Mouse (Mus musculus) forebrain, embryonic 14.5 days (tissue): ENCODE measurements around the gene Gm20518. TPM values are rescaled to one million over a fixed set of nuclear protein-coding genes. Genes with fewer than 3 reads are reported as not detected.

ENCODE experiments used
- ATAC-seq: fragments of 200-750 bp; cut with Nextera tagmentation; 2 replicates; pipeline ENCODE4 v1.8.0; 2017; ENCODE audit warnings: mild to moderate bottlenecking, moderate library complexity
- DNase-seq: peaks from one replicate; pipeline ENCODE4 v3.0.0-alpha.2; 2015; ENCODE audit warnings: low spot score
- H3K27ac ChIP-seq: fragments of 300-500 bp; sonication (generic); 2 replicates; pipeline ENCODE4 v1.5.1; 2014; ENCODE audit warnings: low read depth, mild to moderate bottlenecking, control low read depth, low read length, moderate library complexity
- H3K27me3 ChIP-seq: fragments of 300-500 bp; sonication (generic); replicated peaks from 2 replicates; pipeline ENCODE4 v1.6.1; 2014; ENCODE audit warnings: low read length, control low read depth, mixed read lengths; ENCODE audit not compliant: control insufficient read depth, insufficient read depth
- H3K36me3 ChIP-seq: fragments of 300-500 bp; sonication (generic); 2 replicates; pipeline ENCODE4 v1.6.1; 2014; ENCODE audit warnings: low read length, control low read depth; ENCODE audit not compliant: control insufficient read depth, insufficient read depth
- H3K4me1 ChIP-seq: fragments of 300-500 bp; sonication (generic); 2 replicates; pipeline ENCODE4 v1.6.1; 2014; ENCODE audit warnings: antibody characterized with exemption, low read length, control low read depth; ENCODE audit not compliant: control insufficient read depth, insufficient read depth
- H3K4me2 ChIP-seq: fragments of 300-500 bp; sonication (generic); 2 replicates; pipeline ENCODE4 v1.6.1; 2014; ENCODE audit warnings: mild to moderate bottlenecking, control low read depth, low read length
- H3K4me3 ChIP-seq: fragments of 300-500 bp; sonication (generic); 2 replicates; pipeline ENCODE4 v1.5.1; 2014; ENCODE audit warnings: low read depth, low read length, control low read depth
- H3K9ac ChIP-seq: fragments of 300-500 bp; sonication (generic); 2 replicates; pipeline ENCODE4 v1.6.1; 2014; ENCODE audit warnings: mild to moderate bottlenecking, low read length, control low read depth, moderate library complexity
- H3K9me3 ChIP-seq: fragments of 300-500 bp; sonication (generic); replicated peaks from 2 replicates; pipeline ENCODE4 v1.6.1; 2016; ENCODE audit warnings: low read length, control low read depth, mixed read lengths; ENCODE audit not compliant: control insufficient read depth
- whole genome bisulfite sequencing: fragments of 180-500 bp; shearing (Covaris S2); extraction: QIAGEN DNeasy Blood & Tissue Kit; methylation state at CpG from one replicate; pipeline ENCODE4 v1.1.7; 2014; 5-methylcytosine and 5-hydroxymethylcytosine counted together
- polyA plus RNA-seq: library from polyadenylated mRNA; unstranded; fragments of >200 nt; fragmentation: Nextera tagmentation; extraction: Ambion mirVana; gene quantifications from 2 replicates; pipeline ENCODE4 v1.2.1, GENCODE M21; 2014

The Gm20518 gene
- polyA plus RNA-seq, 1 experiment from 2014 or later: 0.38 TPM

GRCm38 (mm10) chr16:17843701-17844365, 47.6 kb downstream of the Gm20518 start:
- Histone ChIP-seq H3K4me3 (no peak overlapping the region), H3K9me3 (no peaks in the 10 kb centered on the region), H3K27ac (no peak overlapping the region), H3K27me3 (no peaks in the 10 kb centered on the region), H3K36me3 (peaks cover 88% of the 10 kb centered on the region), H3K4me1 (no peaks in the 10 kb centered on the region), H3K4me2 (no peak overlapping the region), H3K9ac (no peak overlapping the region)
- WGBS: 90% methylated on average over 10 of the region's 10 CpGs
- no peak for ATAC-seq
- DNase-seq: no peak

- Histone ChIP-seq H3K9ac (no peak overlapping the region), H3K4me2 (no peak overlapping the region), H3K36me3 (peaks cover 84% of the 10 kb centered on the region), H3K27me3 (0 out of 2 replicates have a peak, but pooled peaks cover 3% of the 10 kb centered on the region), H3K4me1 (no peaks in the 10 kb centered on the region), H3K9me3 (no peaks in the 10 kb centered on the region), H3K27ac (no peak overlapping the region), H3K4me3 (no peak overlapping the region)
- ATAC-seq (no peak), DNase-seq (no peak)
- WGBS: 91% methylated on average over 7 of the region's 7 CpGs
Observed at GRCm38 (mm10) chr16:17842437-17842836, 49.0 kb downstream of the Gm20518 start.

- no peak for DNase-seq
- H3K4me1 ChIP-seq: no peaks in the 10 kb centered on the region
- H3K4me3 ChIP-seq: no peak overlapping the region
- peaks cover 15% of the 10 kb centered on the region for H3K27me3 ChIP-seq
- WGBS: 82% methylated on average over 4 of the region's 4 CpGs
- ATAC-seq: no peak
- no peak overlapping the region for H3K4me2 ChIP-seq
- H3K36me3 ChIP-seq: peaks cover 59% of the 10 kb centered on the region
- no peak overlapping the region for H3K9ac ChIP-seq
- H3K9me3 ChIP-seq: no peaks in the 10 kb centered on the region
- H3K27ac ChIP-seq: no peak overlapping the region
Observed at GRCm38 (mm10) chr16:17839976-17840375, 51.5 kb downstream of the Gm20518 start.

GRCm38 (mm10) chr16:17838051-17838450, 53.4 kb downstream of the Gm20518 start, which contains the start of gene Car15:
Gene Car15, minus strand, starts transcription at chr16:17838364.
- Histone ChIP-seq H3K4me3 (no peak within 1 kb of the TSS), H3K36me3 (peaks cover 40% of the 10 kb centered on the region), H3K9me3 (no peaks in the 10 kb centered on the region), H3K27me3 (peaks cover 34% of the 10 kb centered on the region), H3K4me1 (no peaks in the 10 kb centered on the region; the same call in 1 of the 2 replicates), H3K27ac (no peak within 1 kb of the TSS), H3K4me2 (no peak within 1 kb of the TSS), H3K9ac (no peak within 1 kb of the TSS)
- no peak for ATAC-seq
- WGBS: 84% methylated on average over 6 of the region's 6 CpGs
- DNase-seq: no peak

- ATAC-seq (no peak), DNase-seq (no peak)
- WGBS: 54% methylated on average over 13 of the region's 13 CpGs
- Histone ChIP-seq H3K4me1 (no peaks in the 10 kb centered on the region; the same call in 1 of the 2 replicates), H3K4me2 (no peak overlapping the region), H3K27ac (no peak overlapping the region), H3K9me3 (no peaks in the 10 kb centered on the region), H3K4me3 (no peak overlapping the region), H3K36me3 (peaks cover 14% of the 10 kb centered on the region), H3K9ac (no peak overlapping the region), H3K27me3 (peaks cover 59% of the 10 kb centered on the region)
Observed at GRCm38 (mm10) chr16:17835481-17835880, 56.0 kb downstream of the Gm20518 start.

- H3K9ac ChIP-seq: peak overlapping the region; percentile 73
- H3K27ac ChIP-seq: peak overlapping the region; percentile 74; the same call in 1 of the 2 replicates
- no peak for ATAC-seq
- peak overlapping the region; percentile 50 for H3K4me3 ChIP-seq
- no peak for DNase-seq
- H3K4me1 ChIP-seq: no peaks in the 10 kb centered on the region; the same call in 1 of the 2 replicates
- H3K36me3 ChIP-seq: peaks cover 7% of the 10 kb centered on the region; the same call in 1 of the 2 replicates
- 51% methylated on average over 7 of the region's 7 CpGs for WGBS
- H3K4me2 ChIP-seq: peak overlapping the region; percentile 77
- peaks cover 65% of the 10 kb centered on the region for H3K27me3 ChIP-seq
- no peaks in the 10 kb centered on the region for H3K9me3 ChIP-seq
Observed at GRCm38 (mm10) chr16:17834543-17834942, 56.9 kb downstream of the Gm20518 start.

- peak overlapping the region; percentile 77 for H3K4me2 ChIP-seq
- H3K27me3 ChIP-seq: peaks cover 65% of the 10 kb centered on the region
- ATAC-seq: peak; percentile 75
- peak; percentile 54 for DNase-seq
- peak overlapping the region; percentile 74 for H3K27ac ChIP-seq
- H3K4me1 ChIP-seq: no peaks in the 10 kb centered on the region; the same call in 1 of the 2 replicates
- peak overlapping the region; percentile 50 for H3K4me3 ChIP-seq
- H3K36me3 ChIP-seq: peaks cover 7% of the 10 kb centered on the region; the same call in 1 of the 2 replicates
- under 1% methylated on average over 61 of the region's 103 CpGs for WGBS
- H3K9me3 ChIP-seq: no peaks in the 10 kb centered on the region
- H3K9ac ChIP-seq: peak overlapping the region; percentile 73
Observed at GRCm38 (mm10) chr16:17833681-17834399, 57.6 kb downstream of the Gm20518 start.

- Histone ChIP-seq H3K4me1 (no peaks in the 10 kb centered on the region; the same call in 1 of the 2 replicates), H3K4me3 (peak overlapping the region; percentile 50), H3K36me3 (peaks cover 3% of the 10 kb centered on the region; the same call in 1 of the 2 replicates), H3K9me3 (no peaks in the 10 kb centered on the region), H3K4me2 (peak overlapping the region; percentile 77), H3K27me3 (peaks cover 65% of the 10 kb centered on the region), H3K9ac (peak overlapping the region; percentile 73), H3K27ac (peak overlapping the region; percentile 74)
- DNase-seq (peak; percentile 60), ATAC-seq (peak; percentile 70)
- WGBS: under 1% methylated on average over 37 of the region's 37 CpGs
Observed at GRCm38 (mm10) chr16:17833321-17833680, 58.2 kb downstream of the Gm20518 start.
